Mouse (Mus musculus) liver, adult (tissue): ENCODE results near the gene Shkbp1.

Experiments
- GATA4 ChIP-seq: IDR thresholded peaks from 2 replicates; pipeline ENCODE4 v1.6.1; 2014; ENCODE audit warnings: mild to moderate bottlenecking, low read length; ENCODE audit not compliant: insufficient replicate concordance

The Shkbp1 gene

DNA sequence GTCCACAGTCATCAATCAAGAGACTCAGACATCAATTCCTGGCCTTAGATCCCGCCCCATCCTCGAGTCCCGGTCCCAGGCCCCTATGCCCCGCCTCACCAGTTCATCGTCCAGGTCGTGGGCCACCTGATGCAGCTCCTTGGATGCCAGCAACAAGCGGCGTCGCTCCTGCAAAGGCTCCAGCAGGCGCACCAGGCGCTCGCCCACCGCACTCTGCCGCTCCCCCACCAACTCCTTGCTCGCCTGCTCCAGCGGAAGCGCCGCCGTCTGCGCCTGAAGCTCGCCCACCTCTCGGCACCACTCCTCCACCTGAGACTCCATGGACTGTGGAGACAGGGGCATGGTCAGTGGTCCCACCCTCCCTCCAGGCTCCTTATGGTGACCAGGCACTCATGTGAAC is 19.5 kb upstream of the Shkbp1 start:
- TF ChIP-seq GATA4 = no peak

DNA sequence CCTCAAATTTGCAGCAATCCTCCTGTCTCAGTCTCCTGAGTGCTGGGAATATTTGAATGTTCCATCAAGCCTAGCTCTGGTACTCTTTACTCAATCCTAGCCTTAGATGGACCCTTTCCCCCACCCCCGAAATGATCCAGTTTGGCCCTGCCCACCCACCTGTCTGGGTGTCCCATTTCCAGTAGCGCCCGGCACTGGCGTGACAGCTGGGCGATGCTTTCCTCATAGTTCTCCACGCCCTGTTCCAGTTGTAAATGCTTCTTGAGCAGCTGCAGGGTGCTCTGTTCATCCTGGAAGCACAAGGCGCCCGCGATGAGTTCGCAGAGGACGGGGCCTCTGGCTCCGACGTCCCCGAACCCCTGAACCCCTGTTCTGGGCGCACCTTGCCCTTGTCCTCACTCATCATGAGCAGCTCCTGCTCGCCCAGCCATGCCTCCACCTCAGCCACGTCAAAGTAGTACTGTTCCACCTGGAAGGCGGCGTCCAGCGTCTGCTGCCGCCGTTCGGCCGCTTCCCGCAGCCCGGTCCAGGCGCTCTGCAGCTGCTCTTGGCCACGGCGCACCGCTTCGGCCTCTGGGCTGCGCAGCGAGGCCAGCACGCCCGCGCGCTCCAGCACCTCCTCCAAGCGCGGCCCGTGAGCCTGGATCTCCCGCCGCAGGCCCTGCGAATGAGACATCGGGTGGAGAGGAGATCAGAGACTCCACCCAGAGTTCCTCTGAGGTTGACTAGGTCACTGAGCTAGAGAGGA is 16.1 kb upstream of the Shkbp1 start:
- TF ChIP-seq GATA4 = no peak

DNA sequence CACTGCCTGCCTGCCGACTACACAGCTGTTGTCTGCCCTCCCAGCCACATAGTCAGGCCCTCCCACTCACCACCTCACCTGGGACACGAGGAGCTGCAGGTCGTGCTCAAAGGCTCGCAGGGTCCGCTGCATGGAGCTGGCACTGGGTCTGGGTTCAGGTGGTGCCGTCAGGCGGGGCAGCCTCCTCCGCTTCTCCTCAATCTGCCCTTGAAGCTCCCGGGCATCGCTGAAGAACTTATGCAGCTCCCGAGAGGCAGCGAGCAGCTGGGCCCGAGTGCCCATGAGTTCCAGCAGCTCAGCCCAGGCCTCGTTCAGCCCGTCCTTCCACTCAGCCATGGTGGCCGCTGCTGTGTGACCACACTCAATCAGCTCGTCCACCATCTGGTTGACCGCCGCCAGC is 13.3 kb upstream of the Shkbp1 start:
- no peak for TF ChIP-seq GATA4

DNA sequence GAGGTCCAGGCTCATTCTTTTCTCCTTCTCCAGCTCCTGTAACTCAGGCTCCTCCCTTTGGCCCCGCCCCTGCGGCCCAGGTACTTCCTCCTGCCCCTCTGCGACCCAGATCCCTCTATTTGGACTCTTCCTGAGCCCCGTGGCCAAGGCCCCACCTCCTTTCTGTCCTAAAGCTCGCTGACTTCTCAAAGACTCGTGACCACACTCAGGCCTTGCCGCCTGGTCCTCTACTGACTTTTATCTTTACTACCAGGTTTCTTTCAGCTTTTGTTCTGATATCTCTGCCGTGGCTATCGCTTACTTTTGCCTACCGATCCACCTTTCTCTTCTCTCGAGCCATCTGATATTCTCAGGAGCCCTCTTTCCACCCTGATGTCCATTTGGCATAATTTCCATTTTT is 12.2 kb upstream of the Shkbp1 start:
- no peak for TF ChIP-seq GATA4

DNA sequence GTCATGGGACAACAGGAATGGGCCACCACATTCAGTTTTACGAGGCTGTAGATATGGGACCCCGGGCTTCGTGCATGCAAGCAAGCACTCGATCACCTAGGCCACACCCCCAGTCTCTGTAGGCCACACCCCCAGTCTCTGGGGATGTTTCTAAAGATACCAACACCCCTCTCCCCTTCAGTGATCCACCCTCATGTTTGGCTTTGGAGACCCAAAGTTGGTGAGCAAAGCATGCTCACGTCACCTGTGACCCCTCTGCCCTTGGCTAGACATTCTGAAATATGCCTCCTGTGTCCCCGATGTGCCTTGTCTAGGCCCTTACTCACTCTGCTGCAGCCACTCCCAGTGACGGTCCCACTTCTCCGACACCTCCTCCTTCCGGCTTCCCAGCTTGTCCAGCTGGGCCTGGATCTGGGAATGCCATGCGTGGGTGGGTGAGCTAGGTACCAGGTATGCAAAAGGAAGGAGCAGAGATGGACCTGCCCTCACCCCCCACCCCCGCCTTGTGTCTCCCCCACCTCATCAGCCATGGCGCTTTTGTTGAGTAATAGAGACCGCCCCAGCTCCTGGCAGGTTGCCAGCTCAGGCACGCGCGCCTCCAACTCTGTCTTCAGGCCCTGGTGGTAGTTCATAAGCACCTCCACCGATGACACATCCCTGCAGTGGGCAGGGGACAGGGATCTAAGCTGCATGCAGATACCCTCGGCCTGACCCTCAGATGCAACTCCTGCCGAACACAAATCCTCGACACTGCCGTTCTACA is 10.4 kb upstream of the Shkbp1 start:
- TF ChIP-seq GATA4 = no peak

DNA sequence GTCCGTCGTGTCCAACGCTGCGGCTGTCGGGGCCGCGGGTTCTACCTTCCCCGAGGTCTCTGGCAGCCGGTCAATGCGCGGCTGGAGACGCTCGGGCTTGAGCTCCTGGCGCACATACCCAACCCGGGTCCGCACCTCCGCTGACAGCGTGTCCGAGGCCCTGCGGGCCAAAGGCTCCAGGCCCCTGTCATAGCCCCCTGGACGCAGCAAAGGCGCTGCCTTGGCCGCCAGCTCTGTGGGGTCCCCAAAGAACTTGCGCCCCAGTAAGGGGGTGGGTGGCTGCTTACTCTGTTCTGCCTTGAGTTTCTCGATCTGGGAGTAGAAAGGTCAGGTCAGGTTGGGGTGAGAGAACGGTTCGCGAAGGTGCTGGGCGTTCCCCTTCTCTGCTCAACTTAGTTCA is 8.6 kb upstream of the Shkbp1 start:
- no peak for TF ChIP-seq GATA4

DNA sequence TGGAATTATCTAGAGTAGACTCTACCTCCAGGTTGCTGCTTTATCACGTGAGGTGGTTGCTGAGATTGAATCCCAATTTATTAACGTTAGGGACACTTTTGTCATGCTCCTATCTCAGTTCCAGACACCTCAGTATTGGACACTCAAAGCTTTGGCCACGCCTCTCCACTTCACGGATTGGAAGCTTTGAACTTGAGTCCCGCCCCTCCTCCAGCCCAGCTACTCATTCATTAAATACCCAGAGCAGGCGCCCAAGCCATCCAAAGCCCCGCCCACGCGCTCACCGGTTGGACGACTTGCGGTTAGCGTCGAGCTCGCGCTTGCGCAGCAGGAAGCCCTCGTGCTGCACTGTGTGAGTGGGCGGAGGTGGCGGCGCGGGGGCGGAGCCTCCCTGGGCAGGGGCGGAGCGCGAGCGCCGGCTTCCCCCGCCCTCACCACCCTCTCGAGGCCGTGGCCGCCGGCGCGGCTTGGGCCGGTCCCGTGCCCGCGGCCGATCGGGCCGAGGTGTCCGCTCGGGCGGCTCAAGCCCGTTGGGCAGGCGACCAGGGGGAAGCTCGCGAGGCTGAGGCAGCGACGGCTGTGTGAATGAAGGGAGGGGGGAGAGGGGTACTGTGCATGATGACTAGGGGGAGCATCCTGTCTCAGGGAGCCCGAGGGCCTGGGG is 5.6 kb upstream of the Shkbp1 start:
- TF ChIP-seq GATA4 = no peak

DNA sequence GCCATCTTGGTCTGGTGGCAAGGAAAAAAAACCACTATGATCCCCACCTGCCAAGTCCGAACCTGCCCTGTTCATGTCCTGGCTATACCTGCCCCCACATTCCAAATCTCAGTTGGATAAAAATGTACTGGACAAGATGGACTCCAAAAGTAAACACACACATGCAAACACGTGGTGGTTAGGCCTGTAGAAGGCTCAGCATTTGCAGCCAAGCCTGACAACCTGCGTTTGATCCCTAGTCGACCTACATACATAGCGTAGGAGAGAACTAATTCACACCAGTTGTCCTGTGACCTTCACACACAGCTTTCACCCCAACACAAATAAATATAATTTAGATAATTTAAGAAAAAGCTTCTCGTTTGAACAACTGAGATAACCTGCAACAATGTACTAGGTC is 4.9 kb upstream of the Shkbp1 start:
- no peak for TF ChIP-seq GATA4

DNA sequence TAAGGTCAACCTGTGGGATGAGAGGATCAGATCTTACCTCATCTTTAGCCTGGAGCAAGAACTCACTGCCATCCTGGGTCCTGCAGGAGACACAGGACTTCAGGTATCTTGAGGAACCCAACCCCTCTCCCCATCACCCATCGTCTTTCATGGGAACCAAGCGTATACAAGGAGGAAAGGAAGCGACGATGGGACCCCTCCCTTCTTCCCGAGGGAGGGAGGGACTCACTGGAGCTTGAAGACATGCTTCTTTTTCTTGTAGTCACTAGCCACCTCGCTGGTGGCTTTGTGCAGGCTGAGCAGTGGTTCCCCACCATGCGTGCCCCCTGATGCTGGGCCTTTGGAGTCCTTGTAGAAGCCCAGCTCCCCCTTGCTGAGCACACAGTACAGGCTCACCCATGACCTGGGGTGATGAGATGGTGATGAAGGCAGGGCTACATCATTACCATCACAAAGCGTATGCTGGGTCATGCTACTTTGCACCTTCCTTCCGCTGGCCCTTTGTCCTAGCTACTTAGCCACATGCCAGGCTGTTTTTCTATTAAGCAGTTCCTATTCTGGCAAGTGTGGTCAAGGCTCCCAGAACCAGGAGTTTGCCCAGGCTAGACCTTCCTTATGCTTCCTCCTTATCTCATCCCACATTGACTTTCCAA is 4.0 kb upstream of the Shkbp1 start:
- no peak for TF ChIP-seq GATA4

DNA sequence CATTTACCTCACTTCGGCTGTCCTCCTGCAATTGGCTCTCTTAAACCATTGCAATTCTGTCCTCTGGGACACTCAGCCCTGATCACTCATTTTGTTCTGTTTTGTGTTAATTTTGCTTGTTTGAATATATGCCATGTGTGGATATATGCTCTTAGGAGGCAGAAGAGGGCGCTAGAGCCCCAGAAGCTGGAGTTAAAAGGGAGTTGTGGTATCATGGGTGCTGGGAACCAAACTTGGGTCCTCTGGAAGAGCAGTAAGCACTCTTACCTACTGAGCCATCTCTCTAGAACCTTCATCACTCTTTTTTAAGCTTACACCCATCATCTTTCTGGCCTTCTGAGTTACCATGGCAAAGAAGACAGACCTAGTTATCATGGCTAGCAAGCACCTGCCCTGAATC is 3.3 kb upstream of the Shkbp1 start:
- TF ChIP-seq GATA4 = no peak

DNA sequence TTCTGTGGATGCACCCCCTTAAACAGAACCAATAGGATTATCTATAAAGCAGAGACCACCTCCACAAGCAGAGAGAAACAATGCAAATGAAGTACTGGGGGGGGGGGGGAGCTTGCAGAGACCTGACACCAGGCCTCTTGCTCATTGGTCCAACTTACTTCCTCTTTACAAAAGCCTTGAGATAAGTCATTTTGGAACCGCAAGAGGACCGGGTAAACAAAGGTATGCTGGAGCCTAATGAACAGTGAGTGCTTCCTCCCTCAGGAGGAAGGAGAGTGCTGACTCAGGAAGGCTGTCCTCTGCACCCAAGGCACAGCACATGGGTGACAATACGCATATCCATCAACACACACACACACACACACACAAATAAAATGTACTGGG is 1.8 kb upstream of the Shkbp1 start:
- TF ChIP-seq GATA4 = no peak

DNA sequence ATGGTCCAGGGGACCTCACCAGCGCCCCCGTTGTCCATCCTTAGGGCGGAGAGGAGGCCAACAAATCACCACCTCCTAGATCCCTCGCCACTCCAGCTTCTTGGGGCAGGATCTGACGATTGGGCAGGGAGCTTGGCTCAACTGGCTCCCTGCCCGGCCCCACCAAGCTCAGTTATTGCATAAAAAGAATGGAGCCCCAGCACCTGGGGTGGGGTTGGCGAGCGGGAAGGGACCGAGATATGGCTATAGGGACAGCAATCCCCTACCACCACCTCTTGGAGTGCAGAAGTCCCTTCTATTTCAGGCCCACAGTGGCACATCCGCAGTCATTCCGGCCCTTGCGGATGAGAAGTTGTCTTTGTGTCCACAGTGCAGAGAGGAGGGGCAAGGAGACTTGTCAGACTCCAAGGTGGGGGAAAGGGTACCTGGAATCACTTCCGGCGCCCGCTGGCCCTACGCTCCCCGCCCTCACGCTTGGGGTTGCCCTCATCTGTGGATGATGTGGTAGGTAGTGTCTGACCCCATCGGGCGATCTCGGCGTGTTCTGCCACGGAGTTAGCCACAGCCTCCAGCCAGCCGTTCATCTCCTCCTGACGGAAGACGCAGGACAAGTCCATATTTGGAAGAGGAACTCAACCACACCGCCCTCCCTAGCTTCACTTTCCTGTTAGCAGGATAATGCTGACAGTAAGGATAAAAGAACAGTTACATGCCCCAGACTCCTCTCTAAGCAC is 1.2 kb upstream of the Shkbp1 start, which contains the start of gene Gm20479:
TSS of gene Gm20479 (minus strand) at position 559 of the 734 bp plus-strand sequence.
- no peak for TF ChIP-seq GATA4

DNA sequence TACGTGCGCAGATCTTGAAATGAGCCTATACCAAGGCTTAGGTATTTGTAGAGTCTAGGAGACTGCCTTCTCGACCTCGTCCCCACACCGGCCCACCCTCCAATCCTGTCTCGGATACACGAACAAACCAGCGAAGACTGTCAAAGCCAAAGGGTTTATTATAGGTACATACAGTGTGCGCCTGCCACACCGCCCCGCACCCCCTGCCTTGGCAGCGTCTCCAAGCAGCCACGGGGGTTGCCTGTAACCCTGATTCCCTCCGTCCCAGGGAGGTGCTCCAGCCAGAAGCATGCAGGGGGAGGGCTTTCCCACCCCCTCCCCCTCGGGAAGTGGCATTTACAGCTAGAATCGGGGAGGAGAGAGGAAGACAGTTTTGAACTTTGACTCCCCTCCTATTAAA is 429 bp upstream of the Shkbp1 start:
- no peak for TF ChIP-seq GATA4

DNA sequence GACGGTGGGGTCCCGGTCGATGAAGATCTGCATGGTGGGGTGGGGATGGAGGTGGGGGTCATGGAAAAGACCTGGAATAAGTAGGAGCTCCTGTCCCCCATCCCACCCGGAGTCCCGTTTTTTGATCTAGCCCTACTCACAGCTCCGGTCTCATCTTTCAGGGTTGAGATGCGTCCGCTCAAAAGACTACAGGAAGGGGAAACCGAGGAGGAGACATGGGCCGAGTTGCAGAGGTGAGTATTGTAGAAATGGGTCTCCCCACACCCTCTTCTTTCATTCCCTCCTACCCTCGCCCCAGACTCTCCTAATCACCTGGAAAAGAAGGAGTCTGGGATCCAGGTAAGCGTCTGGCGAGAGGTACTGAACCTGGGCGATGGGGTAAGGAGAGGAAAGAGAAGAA is 558 bp downstream of the Shkbp1 start:
- no peak for TF ChIP-seq GATA4

DNA sequence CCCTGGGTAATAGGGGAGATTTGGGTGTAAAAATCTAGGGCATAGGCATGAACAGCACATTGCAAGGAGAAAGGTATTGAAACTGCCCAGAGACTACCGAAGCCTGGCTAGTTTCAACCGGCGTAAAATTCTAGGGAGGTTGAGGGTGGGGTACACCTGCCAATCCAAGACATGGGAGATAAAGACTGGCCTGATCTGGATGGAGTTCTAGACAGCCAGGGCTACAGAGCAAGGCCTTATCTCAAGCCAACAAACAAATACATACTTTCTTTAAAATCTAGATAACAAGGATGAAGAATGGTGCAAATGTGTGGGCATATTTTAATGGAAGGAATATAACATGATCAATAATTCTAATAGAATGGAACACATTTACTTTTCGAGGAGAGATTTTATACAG is 1.0 kb downstream of the Shkbp1 start:
- TF ChIP-seq GATA4 = no peak
